Mouse (Mus musculus) telencephalon, adult 2 months (tissue): Measurements from ENCODE around the gene Rsph9.

ENCODE experiments used
- DNase-seq: peaks from one replicate; pipeline ENCODE4 v3.0.0-alpha.2; 2011; ENCODE audit warnings: low read depth, low spot score

Rsph9 gene

DNA sequence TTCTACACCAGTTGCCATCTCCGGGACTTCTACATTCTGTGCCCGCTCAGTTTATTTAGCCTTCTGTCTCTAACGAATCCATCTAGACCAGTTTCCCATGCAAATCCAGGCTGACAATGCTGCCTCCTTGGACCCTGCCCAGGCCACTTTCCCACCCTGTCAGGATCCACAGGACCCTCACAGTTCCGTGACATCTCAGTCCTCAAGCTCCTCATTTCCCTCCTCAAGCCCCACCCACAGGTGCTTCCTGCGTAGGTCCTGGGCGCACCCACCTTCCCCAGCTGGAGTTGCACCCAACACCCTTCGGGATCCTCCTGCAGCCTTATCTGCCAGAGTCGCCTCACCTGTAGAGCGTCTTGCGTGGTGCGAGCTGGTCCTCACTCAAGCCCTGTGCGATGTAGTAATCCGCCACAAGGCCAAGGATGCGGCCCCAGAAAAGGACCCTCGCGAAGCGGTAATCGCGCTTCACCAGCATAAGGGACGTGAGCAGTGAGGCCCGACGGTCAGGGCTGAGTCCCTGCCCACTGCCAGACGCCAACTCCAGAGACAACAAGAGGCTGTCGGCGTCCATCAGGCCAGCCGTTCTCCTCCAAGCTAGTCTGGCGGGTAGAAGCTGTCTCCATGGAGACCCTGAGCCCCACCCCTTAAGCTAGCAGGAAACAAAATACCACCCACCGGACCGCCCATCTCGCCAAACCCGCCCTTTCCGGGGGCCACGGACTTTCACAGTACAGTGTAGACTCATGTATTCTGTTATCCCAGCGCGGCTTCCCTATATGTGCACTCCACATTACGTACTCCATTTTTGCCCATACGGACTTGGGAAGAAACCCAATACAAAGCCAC, at the start of gene Rsph9:
Gene Rsph9, minus strand, starts transcription at position 639 of the 846 bp plus-strand sequence.
- peak; percentile 74 for DNase-seq

DNA sequence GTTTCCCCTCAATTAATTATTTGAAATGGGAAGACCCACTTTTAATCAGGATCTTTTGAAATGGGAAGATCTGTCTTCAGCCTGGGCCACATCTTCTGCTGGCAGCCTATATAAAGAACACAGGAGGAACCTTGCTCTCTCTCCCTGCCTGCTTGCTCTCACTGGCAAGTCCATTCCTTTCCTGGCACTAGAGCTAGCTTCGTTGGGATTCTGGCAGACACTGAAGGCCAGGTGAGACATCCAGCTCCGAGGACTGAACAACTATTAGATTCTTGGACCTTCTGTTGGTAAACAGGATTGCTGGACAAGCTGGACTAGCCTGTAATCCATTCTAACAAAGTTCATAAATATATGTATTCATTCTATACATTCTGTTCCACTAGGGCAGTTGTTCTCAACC, 44.8 kb upstream of the Rsph9 start:
- DNase-seq = no peak

DNA sequence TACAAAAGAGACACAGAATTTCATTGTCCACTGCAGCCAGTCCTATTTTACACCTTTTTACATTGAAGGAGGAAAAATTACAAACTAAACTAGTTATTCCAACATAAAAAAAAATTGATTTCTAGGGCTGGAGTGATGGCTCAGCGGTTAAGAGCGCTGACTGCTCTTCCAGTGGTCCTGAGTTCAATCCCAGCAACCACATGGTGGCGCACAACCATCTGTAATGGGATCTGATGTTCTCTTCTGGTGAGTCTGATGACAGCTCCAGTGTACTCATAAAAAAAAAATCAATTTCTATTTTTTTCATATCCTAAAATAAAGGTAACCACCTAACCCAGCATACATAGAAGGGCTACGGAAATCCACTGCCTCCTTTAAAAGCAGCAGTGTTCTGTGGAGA, 38.3 kb upstream of the Rsph9 start:
- no peak for DNase-seq

DNA sequence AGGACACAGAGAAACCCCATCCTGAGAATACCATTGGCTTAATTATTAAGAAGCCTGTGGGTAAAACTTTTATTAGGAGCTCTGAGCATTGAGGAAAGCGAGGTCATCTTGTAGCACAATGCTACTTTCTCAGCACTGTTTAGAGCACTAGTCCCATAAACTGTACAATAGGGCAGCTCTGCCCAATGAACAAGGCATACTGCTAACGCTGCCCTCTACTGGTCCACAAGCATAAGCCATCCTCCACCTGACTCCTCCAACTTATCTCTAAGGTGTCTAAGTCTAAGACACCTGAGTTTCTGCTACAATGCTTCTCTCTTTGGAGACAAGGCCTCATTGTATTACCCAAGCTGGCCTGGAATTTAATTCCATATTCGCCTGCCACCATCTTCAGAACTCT, 26.5 kb upstream of the Rsph9 start:
- DNase-seq = no peak

DNA sequence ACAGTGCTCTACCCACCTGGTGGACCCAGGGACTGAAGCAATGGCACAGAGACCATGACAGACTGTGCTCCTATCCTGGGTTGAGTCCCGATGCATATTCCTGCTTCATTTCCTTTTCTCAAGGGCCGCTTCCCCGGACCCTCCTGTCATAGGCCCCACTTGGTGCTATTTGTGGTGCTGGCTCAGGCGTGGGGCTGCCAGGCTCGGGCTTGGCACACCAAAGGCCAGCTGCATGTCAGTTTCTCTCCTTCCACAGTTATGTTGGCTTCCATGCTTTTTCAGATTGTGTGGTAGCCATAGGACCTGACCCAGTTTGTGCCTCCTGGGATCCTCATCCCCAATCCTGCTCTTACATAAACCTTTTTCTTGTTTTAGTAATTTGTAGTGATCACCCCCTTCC, 24.8 kb upstream of the Rsph9 start:
- no peak for DNase-seq

DNA sequence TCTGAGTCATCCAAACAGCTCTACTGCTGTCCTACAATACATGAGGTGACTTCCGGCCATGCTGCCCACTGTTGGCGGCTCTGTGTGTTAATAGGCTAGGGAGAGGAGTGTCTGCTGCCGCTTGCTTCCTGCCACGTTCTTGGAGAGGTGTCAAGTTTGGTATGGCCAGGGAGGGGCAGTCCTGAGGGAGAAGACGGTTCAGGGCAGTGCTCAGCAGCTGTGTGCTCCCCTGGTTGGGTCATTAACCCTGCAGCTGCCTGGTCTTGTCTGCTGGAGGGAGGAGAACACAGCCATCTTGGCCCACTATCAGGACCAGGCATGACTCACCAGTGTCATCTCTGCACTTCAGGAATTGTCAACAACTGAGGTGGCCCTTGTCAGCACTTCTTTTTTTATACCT, 24.3 kb upstream of the Rsph9 start:
- no peak for DNase-seq

DNA sequence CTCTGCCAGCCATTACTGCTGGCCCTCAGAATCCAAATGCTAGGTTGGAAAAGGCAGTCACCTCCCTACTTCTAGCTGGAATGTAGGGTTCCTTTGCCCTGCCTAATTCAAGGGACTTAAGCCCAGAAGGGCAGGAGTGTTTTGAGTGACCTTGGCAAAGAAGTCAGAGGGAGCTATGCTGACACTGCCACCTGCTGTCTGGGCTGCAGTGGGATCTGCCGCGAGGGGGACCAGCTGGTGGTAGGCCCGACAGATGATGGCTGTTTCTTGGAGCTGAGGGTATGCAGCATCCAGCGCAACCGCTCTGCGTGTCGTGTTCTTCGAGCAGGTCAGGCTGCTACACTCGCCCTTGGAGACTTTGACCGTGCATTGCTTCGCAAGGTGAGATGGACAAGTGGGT, 23.0 kb upstream of the Rsph9 start:
- no peak for DNase-seq

DNA sequence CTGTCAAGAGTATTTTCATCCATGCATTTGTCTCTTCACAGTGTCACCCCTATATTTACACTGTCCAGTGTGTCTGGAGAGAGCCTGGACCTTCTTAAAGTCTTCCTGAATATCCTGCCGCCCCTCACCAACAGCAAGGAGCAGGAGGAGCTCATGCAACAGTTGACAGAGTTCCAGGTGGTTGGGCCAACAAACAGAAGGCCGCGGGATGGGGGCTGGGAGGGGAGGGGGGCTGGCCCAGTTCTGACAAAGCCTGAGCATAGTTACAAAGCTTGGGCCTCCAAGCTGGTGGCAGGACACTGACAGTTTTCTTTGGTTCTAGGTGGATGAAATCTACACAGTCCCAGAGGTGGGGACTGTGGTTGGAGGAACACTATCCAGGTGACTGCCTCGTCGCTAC, 22.3 kb upstream of the Rsph9 start:
- DNase-seq = no peak

DNA sequence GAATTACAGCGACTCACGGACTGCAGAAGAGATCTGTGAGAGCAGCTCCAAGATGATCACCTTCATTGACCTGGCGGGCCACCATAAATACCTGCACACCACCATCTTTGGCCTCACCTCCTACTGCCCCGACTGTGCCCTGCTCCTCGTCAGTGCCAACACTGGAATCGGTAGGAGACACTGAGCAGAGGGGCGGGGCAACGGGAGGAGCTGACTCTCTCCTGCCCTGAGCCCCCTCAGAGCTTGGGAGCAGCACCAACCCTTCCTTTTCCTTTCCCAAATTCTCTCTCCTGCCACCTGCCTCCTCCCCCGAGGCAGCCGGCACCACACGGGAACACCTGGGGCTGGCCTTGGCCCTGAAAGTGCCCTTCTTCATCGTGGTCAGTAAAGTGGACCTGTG, 21.4 kb upstream of the Rsph9 start:
- no peak for DNase-seq

DNA sequence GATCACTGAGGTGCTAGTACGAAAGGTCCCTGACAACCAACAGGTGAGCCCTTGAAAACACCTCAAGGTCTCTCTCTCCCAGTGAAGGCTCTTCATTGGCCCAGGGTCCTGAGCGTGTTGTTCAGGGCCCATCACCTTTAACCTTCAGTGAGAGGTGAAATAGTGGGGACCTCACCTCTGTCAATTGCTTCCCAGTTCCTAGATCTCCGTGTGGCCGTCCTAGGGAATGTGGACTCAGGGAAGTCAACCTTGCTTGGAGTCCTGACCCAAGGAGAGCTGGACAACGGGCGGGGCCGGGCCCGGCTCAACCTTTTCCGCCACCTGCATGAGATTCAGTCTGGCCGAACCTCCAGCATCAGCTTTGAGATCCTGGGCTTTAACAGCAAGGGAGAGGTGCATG, 20.8 kb upstream of the Rsph9 start:
- no peak for DNase-seq

DNA sequence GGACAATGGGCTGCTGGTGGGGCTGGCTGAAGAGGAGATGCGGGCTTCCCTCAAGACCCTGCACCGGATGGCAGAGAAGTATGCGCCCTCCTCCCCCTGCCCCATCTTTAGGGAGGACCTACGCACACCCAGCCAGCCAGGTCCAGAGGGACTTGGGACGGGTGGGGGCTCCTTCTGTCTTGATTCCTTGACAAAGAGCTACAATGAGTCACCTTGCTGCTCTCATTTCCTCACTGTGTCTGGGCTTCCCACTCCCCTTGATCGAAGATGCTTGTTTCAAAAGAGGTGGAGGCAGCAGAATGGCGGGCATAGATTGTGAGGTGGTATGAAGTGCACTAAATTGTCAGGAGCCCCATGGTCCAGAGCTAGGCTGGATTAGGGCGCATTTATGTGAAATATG, 20.3 kb upstream of the Rsph9 start:
- DNase-seq = no peak

DNA sequence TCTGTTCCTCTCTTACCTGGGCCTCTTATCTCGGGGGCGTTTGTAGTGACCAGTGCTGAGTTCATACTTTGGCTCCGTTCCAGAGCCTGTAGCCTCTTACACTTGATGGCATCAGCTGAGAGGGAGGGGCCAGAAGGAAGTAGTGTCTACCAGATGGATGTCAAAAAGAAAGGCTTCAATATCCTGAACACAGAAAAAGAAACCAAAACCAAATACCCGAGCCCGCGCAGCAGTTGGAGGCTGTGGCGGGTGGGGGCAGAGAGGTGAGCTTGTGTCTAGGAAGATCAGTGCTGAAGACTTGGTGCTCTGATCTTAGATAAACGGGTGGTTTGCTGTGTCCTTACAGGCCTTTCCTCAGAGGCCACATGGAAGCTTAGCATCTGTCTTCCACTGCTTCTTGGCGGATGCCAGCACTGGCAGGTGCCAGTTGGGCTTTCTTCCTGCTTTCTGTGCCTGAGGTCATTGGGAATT, 19.0 kb upstream of the Rsph9 start:
- no peak for DNase-seq

DNA sequence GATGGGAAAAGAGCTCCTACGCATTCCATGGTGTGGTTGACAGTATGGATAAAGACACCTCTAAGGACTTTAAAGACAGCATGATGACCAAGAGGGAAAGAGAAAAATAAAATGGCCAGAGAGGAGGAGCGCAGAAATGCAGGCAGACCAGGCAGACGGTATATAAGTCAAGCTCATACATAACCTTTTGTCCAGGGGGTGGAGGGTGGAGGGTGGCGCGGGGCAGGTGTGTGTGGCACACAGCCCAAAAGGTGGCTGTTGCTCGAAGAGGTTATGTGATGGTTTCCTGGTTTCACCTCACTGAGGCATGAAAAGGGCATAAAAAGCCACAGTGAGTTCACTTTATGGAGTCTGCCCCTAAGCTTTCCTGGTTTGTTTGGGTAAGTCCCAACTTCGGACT, 18.5 kb upstream of the Rsph9 start:
- DNase-seq = no peak

DNA sequence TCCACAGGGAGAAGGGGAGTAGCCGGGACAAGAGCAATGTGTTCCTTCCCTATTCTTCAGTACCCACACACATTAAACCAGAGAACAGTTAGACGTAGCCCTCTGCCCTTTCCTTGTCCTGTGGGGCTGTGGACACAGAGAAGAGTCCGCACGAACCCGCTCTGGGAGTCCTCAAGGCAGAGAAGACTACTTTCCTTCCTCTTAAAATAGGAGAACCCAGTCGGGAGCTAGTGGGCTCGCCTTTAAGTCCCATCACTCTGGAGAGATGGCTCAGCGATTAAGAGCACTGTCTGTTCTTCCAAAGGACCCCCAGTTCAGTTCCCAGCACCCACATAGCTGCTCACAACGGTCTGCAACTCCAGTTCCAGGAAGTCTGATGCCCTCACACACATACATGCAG, 17.7 kb upstream of the Rsph9 start:
- no peak for DNase-seq

DNA sequence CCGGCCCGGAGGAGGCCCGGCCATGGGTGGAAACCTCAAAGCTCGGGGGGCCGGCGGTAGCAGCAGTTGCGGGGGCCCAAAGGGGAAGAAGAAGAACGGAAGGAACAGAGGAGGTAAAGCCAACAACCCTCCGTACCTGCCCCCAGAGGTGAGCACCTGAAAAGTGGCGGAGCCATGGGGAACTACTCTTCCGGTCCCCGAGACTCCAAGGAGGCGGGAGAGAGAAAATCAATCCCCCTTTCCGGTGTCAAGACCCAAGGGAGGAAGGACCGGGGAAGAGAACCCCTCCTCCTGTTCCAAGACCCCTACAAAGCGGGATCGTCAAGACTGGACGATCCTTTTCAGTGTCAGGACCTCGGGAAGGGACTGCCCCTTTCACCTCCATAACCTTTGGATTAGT, 17.2 kb upstream of the Rsph9 start:
- no peak for DNase-seq

DNA sequence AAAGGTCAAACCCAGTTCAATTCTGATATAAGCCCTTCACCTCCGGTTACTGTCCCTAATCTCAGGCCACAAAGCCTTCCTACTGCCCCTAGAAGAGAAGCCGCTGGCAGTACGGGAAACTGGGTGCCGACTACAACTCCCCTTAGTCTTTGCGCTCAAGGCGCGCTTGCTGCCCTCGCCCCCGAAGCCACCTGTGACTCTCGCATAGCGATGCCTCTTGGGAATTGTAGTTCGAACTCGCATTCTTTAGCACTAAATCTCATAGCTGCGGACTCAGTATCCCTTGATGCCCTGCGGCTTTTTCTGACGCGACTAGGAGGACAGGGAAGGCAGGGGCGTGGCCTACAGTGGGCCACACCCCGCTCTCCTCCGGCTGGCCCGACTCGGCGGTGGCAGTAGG, 16.7 kb upstream of the Rsph9 start, which contains the start of gene Gtpbp2:
Gene Gtpbp2, plus strand, starts transcription at position 347 of the 400 bp plus-strand sequence.
- peak; percentile 99 for DNase-seq

DNA sequence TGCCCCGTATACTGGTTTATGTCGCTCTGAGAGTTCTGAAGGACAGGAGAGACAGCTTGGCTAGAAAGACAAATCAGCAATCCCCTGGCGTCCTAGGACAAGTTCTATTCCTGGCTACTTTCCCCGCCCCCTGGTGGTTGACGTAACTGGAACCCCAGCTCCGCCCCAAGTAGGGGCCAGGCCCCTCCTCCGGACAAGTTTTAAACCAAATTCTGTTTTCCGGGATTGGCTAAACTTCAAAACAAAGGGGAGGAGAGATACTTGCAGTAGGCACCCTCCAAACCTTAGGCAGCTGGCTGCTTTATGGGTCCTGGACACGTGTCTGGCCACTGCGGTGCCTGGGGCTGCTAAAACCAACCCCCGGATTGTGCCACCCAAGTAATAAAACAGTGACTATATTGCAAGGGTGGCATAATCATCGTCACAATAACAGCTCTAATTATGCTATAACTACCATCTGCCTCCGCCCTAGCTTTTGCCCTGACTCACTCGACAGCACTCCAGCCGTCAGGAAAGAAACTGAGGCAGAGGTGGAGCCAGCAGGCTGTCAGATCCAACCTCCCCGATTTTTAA, 16.2 kb upstream of the Rsph9 start:
- DNase-seq = peak; percentile 87

DNA sequence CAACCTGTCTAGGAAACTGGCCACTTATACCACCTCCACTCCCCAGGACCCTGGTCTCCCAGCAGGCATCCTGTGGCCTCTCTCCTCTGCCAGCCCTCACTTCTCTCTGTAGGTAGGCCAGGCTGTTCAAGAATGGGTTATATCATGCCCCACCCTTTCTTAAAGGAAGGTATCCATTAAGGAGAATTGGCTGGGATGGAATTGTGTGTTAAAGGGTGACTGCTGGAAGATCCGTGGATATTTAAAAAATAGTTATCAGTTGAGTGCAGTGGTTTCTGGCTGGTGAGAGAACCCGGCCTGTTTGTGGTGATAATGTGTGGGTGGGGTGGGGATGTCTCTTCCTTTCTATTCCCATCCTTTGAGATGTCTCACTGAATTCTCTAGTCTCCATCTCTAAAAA, 15.2 kb upstream of the Rsph9 start:
- no peak for DNase-seq

DNA sequence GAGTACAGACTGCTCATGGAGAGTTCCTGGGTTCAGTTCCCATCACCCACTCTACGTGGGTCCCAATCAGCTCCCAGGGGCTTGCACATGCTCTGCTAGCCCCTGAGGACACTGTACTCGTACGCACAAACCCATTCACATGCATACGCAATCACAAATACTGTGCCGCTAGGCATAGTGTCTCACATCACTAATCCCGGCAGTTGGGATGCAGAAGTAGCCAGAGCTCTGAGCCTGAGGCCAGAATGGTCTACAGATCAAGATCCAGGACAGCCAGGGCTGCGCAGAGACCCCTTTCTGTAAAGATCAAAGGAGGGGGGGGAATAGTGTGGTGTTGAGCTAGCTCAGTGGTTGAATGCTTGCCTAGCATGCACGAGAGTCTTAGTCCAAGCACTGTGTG, 13.1 kb upstream of the Rsph9 start:
- no peak for DNase-seq

DNA sequence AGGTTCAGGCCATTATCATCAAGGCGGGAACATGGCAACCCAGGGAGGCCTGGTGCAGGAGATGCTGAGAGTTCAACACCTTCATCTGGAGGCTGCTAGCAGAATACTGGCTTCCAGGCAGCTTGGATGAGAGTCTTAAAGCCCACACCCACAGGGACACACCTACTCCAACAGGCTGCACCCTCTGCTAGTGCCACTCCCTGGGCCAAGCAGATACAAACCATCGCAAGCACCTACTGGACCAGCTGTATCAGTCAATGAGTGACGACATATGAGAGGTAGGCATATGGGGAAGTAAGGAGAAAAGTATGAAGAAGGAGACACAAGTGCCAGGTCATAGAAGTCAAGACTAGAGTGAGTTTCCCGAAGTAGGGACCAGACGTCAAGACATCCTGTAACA, 12.7 kb upstream of the Rsph9 start:
- no peak for DNase-seq

DNA sequence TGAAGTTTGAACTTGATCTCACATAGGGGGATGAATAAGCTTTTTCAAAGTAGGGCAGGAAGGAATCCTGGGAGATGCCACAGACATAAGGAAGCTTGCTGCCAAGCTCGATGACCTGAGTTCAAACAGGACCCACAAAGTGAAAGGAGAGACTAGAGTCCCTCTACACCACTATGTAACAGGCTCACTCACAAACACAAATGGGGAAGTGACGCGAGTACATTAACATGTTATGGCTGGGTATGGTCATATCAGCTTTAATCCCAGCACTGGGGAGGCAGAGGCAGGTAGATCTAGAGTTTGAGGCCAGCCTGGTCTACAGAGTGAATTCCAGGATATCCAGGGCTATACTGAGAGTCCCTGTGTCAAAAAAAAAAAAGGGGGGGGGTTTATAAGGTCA, 10.3 kb upstream of the Rsph9 start:
- DNase-seq = no peak

DNA sequence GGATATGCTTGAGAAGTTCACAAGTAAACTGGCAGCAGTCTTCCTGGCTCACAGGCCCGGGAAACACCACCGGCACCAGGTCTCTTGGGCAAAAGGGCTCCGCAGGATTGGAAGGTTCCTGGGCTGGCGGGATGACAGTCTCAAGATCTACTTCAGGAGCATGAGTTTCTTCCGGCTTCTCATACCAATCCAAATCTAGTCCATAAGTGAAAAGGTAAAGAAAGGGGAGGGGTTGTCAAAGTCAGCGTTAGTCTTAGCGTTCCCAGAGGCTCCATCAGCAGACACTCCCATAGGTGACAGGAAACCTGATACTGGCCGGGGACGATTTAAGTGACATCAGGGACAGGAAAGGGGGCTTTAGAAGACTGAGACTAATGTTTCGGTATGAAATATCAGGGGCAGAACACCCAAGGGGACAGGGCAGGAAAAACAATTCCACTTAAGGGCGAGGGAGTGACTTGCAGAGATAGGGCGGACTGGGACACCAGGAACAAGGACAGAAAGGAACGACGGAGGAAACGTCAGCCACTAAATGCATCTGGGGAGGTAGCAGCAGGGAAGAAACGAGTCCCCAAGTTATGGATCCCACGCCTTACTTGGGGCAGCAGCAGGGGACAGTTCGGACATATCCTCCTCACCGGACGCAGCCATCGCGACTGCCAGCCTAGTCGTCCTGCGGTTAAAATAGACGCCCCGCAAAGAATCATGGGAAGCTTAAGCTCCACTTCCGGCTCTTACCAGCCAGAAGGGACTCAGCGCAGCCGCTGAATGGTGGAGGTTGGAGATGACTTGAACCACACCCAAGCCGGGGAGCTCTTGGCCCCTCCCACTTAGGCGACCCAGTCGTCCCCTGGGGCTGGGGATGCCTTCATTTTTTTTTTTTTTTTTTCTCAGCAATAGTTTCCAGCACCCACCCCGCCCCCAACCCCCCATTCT, 9.1 kb upstream of the Rsph9 start, which contains the start of gene Mad2l1bp:
Gene Mad2l1bp, minus strand, starts transcription at position 707 of the 936 bp plus-strand sequence.
- peak; percentile 95 for DNase-seq
